Mouse (Mus musculus) CD4-positive, CD25-positive, alpha-beta regulatory T cell, adult 4 months (primary cell): ENCODE measurements around the gene Cbr3. TPM values are rescaled to one million over a fixed set of nuclear protein-coding genes. Genes with fewer than 3 reads are reported as not detected.
"Not testable (repeated sequence)": the region's sequence is repeated elsewhere in the genome, so short reads cannot be mapped to it uniquely, and the experiment has no call there.

Source experiments
- ATAC-seq: one replicate; pipeline ENCODE4 v1.8.0; 2017
- polyA plus RNA-seq, 2 experiments: library from polyadenylated mRNA; unstranded; fragments of 100-300 nt; shearing (Covaris generic); gene quantifications; one replicate each; pipeline ENCODE4 v1.2.1; 2017

The Cbr3 gene
- not detected for polyA plus RNA-seq

GRCm38 (mm10) chr16:93682689-93683507 lies at the start of gene Cbr3:
Gene Cbr3 (plus strand): TSS chr16:93683215.
- peak; percentile 35 for ATAC-seq

- no peak for ATAC-seq
These were observed 39.0 kb upstream of the Cbr3 start for GRCm38 (mm10) chr16:93644006-93644405.

- ATAC-seq: no peak
These were observed 34.4 kb upstream of the Cbr3 start for GRCm38 (mm10) chr16:93648441-93649183.

GRCm38 (mm10) chr16:93667976-93668375 lies 15.0 kb upstream of the Cbr3 start:
- no peak for ATAC-seq

GRCm38 (mm10) chr16:93669521-93669920 lies 13.5 kb upstream of the Cbr3 start:
- ATAC-seq: no peak

GRCm38 (mm10) chr16:93670466-93670865 lies 12.5 kb upstream of the Cbr3 start:
- ATAC-seq: not testable (repeated sequence)

GRCm38 (mm10) chr16:93671064-93671463 lies 12.0 kb upstream of the Cbr3 start:
- no peak for ATAC-seq

GRCm38 (mm10) chr16:93676376-93676775 lies 6.6 kb upstream of the Cbr3 start:
- ATAC-seq: no peak

- no peak for ATAC-seq
These were observed 4.8 kb upstream of the Cbr3 start for GRCm38 (mm10) chr16:93678206-93678605.

GRCm38 (mm10) chr16:93679165-93679564 lies 3.9 kb upstream of the Cbr3 start:
- ATAC-seq: no peak

- ATAC-seq: no peak
These were observed 793 bp upstream of the Cbr3 start for GRCm38 (mm10) chr16:93682156-93682688.

- no peak for ATAC-seq
These were observed 657 bp downstream of the Cbr3 start for GRCm38 (mm10) chr16:93683508-93684236.

GRCm38 (mm10) chr16:93684441-93684840 lies 1.4 kb downstream of the Cbr3 start:
- ATAC-seq: no peak

- peak; percentile 20 for ATAC-seq
These were observed 2.8 kb downstream of the Cbr3 start for GRCm38 (mm10) chr16:93685783-93686182.

GRCm38 (mm10) chr16:93686421-93686820 lies 3.4 kb downstream of the Cbr3 start:
- ATAC-seq: no peak

GRCm38 (mm10) chr16:93686945-93687344 lies 3.9 kb downstream of the Cbr3 start:
- ATAC-seq: peak; percentile 67

- ATAC-seq: no peak
These were observed 8.3 kb downstream of the Cbr3 start for GRCm38 (mm10) chr16:93691206-93691841.

- ATAC-seq: no peak
These were observed 9.7 kb downstream of the Cbr3 start for GRCm38 (mm10) chr16:93692744-93693143.

- no peak for ATAC-seq
These were observed 24.1 kb downstream of the Cbr3 start for GRCm38 (mm10) chr16:93707116-93707515.

- ATAC-seq: no peak
These were observed 26.2 kb downstream of the Cbr3 start for GRCm38 (mm10) chr16:93709217-93709616.

- peak; percentile 61 for ATAC-seq
These were observed 27.9 kb downstream of the Cbr3 start for GRCm38 (mm10) chr16:93710924-93711323.
